Mouse (Mus musculus) kidney, adult 2 months (tissue): Measurements from ENCODE around the gene Efcab3.

Experiments used
- CTCF ChIP-seq: fragments of 200-500 bp; conservative IDR thresholded peaks from 2 replicates; pipeline ENCODE4 v1.5.1; 2011; ENCODE audit warnings: low read depth, mild to moderate bottlenecking, control low read depth, low read length, moderate library complexity, mixed read lengths; ENCODE audit not compliant: insufficient read depth, insufficient read length
- POLR2A ChIP-seq: fragments of 200-500 bp; IDR thresholded peaks from one replicate; pipeline ENCODE4 v1.6.1; 2011; ENCODE audit warnings: low read depth, low read length, control low read depth

DNA sequence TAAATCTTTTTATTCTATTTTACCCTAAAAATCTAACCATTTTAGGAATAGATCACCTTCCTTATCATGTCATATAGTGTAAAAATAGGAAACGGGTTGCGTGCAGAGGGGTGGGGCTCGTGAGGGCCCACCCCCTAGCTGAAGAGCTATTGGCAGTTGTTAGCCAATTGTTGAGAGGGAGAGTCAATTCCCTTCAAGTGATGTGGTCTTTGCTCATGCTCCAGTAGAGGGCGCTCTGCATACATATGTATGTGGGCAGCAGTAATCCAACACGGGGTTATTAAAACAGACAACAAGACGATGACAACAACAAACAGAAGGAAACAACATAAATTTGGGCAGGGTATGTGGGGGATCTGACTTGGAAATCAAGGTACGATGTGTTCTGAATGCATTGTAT lies 42.3 kb upstream of the Efcab3 start:
- no peak for TF ChIP-seq POLR2A
- peak; percentile 31 for TF ChIP-seq CTCF
